Mouse (Mus musculus): Measurements from ENCODE around the gene Rab43.

DNA sequence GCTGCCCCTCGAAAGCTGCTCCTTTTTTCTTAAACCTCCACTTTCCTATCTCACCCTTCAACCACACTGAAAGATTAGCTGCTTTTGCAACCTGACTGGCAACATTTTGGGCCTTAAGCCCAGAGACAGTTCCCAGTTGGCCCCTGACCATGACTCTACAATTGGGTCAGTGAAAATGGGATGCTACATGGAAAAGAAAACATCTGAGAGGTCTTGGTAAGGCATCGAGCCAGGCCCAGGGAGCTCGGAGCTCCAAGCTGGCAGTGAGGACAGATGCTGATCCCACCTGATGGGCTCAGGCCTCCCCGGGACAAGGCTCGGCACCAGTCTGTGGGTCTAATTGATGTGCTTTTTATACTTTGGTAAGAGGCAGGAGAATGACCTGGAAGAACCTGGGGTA, 20.1 kb downstream of the Rab43 start:
- TF ChIP-seq GATA1 (IDR thresholded peaks at IDR 0.05; ENCODE audit: low read length) (no peak), TAL1 (IDR thresholded peaks at IDR 0.05; ENCODE audit: low read length) (no peak)
